Mouse (Mus musculus) CH12.LX (cell line): Measurements from ENCODE around the gene Pdhx.

Experiments used
- NRF1 ChIP-seq: IDR thresholded peaks from 2 replicates; pipeline ENCODE4 v1.6.1; 2014; ENCODE audit warnings: low read depth, mild to moderate bottlenecking, inconsistent platforms, low read length, improper control_type of control experiment, moderate library complexity
- POLR2A ChIP-seq: IDR thresholded peaks from 2 replicates; pipeline ENCODE4 v1.6.1; 2011; ENCODE audit warnings: low read depth, mild to moderate bottlenecking, improper control_type of control experiment, low read length

DNA sequence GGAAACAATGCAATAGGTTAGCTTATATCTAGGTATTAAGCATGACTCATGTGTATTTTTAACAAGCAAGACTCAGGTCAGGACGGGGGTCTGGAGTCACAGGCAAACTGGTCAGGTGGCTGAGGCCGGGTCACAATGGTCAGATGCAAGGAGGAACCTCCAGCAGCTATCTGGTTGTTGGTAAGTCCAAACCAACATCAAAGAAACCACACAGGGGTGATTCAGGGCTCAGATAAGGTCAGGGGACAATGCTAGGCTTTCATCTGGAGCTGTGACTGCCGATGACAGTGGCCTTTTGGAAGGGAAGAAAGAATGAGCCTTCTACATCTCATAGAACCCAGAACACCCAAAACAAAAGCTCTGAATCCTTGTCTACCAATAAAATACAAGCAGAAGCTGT, 86.9 kb downstream of the Pdhx start:
- TF ChIP-seq POLR2A (no peak), NRF1 (no peak)
